Mouse (Mus musculus) right cerebral cortex, postnatal 25 days (tissue): ENCODE results near the gene Rab3d.
A peak's percentile ranks its signal among the peaks of the same experiment; 100 is the strongest.

Source experiments
- DNase-seq: peaks from one replicate; pipeline ENCODE4 v3.0.0; 2022

Rab3d gene

GRCm38 (mm10) chr9:21937711-21938175 is 19.8 kb upstream of the Rab3d start:
- DNase-seq, result no peak

- DNase-seq, result peak; percentile 97
Measured at GRCm38 (mm10) chr9:21936692-21937570, 18.9 kb upstream of the Rab3d start, which contains the start of gene Plppr2. Gene Plppr2, plus strand, starts transcription at chr9:21937033.

- DNase-seq, result no peak
Measured at GRCm38 (mm10) chr9:21935466-21936131, 17.6 kb upstream of the Rab3d start.

GRCm38 (mm10) chr9:21934021-21934420 is 16.0 kb upstream of the Rab3d start:
- DNase-seq, result no peak

GRCm38 (mm10) chr9:21932445-21933137 is 14.6 kb upstream of the Rab3d start:
- DNase-seq, result no peak

- DNase-seq, result no peak
Measured at GRCm38 (mm10) chr9:21932006-21932405, 14.0 kb upstream of the Rab3d start.

- no peak for DNase-seq
Measured at GRCm38 (mm10) chr9:21929208-21929607, 11.2 kb upstream of the Rab3d start.

GRCm38 (mm10) chr9:21927208-21927753 is 9.3 kb upstream of the Rab3d start, which contains the start of the genes Ccdc159 and Tmem205:
Gene Ccdc159, plus strand, starts transcription at chr9:21927471.
Gene Tmem205, minus strand, starts transcription at chr9:21927556.
- peak; percentile 92 for DNase-seq

GRCm38 (mm10) chr9:21926784-21927183 is 8.8 kb upstream of the Rab3d start:
- DNase-seq, result no peak

- DNase-seq, result no peak
Measured at GRCm38 (mm10) chr9:21926155-21926554, 8.2 kb upstream of the Rab3d start.

GRCm38 (mm10) chr9:21925506-21925905 is 7.5 kb upstream of the Rab3d start:
- DNase-seq, result no peak

- no peak for DNase-seq
Measured at GRCm38 (mm10) chr9:21925034-21925433, 7.0 kb upstream of the Rab3d start.

- no peak for DNase-seq
Measured at GRCm38 (mm10) chr9:21924099-21924493, 6.1 kb upstream of the Rab3d start.

- no peak for DNase-seq
Measured at GRCm38 (mm10) chr9:21923490-21924098, 5.6 kb upstream of the Rab3d start.

GRCm38 (mm10) chr9:21923036-21923435 is 5.0 kb upstream of the Rab3d start:
- no peak for DNase-seq

GRCm38 (mm10) chr9:21918692-21919384 is 846 bp upstream of the Rab3d start:
- peak; percentile 32 for DNase-seq

GRCm38 (mm10) chr9:21917493-21918034 is 428 bp downstream of the Rab3d start:
- DNase-seq, result peak; percentile 87

- peak; percentile 22 for DNase-seq
Measured at GRCm38 (mm10) chr9:21916851-21917492, 1.0 kb downstream of the Rab3d start.

- DNase-seq, result no peak
Measured at GRCm38 (mm10) chr9:21909474-21910223, 8.3 kb downstream of the Rab3d start.

GRCm38 (mm10) chr9:21908216-21908615 is 9.8 kb downstream of the Rab3d start:
- DNase-seq, result no peak
